Mouse (Mus musculus) v-Abl transformed pro-B cells (cell line): ENCODE results near the gene Fzd5.

Source experiments
- in situ Hi-C, 2 experiments: fragments of 400-800 bp; cut with MboI; formaldehyde crosslinking; loops; one replicate each; pipeline ENCODE4 v1.15.1; 2025; ENCODE audit not compliant: unreplicated experiment in 2 of 2

The Fzd5 gene

DNA sequence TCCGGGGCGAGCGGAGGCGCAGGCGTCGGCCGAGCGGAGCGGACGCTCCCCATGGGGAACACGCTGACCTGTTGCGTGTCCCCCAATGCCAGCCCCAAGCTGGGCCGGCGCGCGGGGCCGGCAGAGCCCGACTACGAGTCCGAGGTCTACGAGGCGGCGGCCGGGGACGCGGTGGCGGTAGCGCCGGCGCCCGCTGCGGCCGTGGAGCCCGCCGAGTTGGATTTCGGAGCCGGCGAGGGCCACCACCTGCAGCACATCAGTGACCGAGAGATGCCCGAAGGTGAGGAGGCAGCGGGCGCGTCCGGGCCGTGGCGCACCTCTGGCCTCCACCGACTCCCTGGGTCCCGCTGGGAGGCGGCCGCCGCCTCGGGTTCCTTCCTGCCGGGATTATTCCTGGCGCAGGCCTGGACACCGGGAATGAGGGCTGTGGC lies 46.4 kb downstream of the Fzd5 start:
- in situ Hi-C loops, result loop anchor here in 1 of 2 experiments (10.0 kb wide), 1 partner anchor 956 kb away; the partner anchor contains the start of genes Fastkd2 and Mdh1b

DNA sequence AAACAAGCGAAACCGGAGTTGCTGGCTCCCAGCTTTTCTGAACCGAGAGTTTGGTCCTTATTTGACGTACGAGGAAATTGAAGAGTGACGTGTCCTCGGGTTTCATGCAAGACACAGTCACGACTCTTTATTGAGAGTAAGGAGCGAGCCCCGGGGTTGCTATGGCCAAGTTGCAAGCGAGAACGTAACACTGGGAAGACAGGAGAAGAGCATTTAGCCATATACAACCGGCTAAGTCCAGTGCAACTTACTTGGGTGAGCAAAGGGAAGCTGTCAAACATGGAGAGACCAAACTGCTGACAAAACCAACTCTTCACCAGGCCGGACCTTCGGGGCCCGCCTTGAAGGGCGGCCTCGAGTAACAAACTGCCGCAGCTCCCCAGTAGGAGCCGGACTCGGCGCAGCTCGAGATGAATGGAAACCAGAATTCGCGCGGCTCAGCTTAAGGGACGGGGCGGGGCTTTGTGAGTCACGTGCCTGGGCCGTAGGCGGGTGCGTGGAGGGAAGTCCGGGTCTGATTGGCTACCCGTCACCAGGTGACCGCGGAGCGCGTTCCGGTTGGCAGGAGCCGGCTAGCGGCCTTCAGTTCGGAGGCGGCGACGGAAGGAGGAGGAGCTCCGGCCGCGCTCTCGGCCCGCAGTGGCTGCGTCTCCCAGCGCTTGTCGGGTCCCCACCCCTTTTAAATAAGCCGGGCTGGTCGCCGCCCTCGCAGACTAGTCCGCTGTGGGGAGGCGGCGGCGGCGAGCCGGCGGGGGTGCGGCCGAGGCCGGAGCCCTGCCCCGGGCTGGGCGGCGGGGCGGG lies 47.1 kb downstream of the Fzd5 start, which contains the start of gene Ccnyl1:
Gene Ccnyl1 (plus strand): TSS at position 243 of the 801 bp plus-strand sequence.
- in situ Hi-C loops, result loop anchor here in 1 of 2 experiments (10.0 kb wide), 1 partner anchor 956 kb away; the partner anchor contains the start of genes Fastkd2 and Mdh1b

DNA sequence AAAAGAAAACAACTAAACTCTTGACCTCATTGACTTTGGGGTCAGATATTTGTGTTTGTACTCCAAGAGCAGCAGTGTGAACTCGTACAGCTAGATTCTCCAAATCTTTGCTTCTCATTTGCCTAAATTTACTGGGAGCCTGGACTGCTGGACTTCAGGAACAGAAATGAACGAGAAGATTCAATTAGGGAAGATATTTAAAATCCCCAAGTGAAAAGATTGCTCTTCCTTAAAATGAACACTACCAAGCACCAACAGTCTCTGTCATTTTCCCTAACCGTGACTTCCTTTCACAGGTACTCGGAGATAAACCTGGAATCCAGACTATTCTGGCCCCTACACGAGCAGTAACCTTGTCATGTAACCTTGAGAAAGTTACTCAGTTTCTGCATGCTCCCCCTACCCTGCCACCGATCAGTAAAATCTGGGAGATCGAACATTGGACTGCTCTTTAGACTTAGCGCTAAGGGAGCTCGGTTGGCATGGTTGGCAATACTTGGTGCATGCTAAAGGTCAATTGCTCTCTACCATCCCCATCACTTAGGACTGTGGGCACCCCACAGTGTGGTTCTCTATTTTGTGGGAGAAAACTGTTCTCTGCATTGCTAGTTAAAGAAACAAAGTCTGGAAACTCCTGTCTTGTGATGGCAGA lies 47.9 kb downstream of the Fzd5 start:
- in situ Hi-C loops, result loop anchor here in 1 of 2 experiments (10.0 kb wide), 1 partner anchor 955 kb away; the partner anchor contains the start of genes Fastkd2 and Mdh1b

DNA sequence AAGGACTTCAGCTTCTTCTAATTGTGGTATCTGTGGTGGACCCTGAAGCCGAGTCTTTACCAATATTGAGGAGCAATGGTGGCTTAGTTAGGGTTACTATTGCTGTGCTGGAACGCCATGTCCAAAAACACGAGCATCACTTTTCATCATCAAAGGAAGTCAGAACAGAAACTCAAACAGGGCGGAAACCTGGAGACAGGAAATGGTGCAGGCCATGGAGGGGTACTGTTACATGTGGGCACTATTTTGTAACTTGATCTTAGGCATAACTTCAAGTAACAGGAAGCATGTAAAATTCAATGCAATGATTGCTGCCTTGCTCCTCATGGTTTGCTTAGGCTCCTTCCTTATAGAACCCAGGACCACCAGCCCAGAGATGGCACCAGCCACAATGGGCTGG lies 49.5 kb downstream of the Fzd5 start:
- in situ Hi-C loops, result no loop called here

DNA sequence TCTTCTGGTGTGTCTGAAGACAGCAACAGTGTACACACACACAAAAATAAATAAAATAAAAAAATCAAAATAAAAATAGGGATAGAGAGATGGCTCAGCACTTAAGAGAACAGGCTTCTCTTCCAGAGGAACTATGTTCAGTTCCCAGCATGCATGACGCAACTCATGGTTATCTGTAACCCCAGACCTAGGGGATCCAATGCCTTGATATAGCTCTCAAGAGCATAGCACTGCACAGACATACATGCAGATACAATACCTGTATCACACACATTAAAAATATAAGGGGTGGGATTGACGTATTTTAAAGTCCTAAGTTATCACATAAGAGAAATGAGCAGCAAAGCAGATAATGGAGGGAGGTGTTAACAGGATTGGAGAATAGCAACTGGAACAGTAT lies 53.1 kb downstream of the Fzd5 start:
- in situ Hi-C loops, result no loop called here

DNA sequence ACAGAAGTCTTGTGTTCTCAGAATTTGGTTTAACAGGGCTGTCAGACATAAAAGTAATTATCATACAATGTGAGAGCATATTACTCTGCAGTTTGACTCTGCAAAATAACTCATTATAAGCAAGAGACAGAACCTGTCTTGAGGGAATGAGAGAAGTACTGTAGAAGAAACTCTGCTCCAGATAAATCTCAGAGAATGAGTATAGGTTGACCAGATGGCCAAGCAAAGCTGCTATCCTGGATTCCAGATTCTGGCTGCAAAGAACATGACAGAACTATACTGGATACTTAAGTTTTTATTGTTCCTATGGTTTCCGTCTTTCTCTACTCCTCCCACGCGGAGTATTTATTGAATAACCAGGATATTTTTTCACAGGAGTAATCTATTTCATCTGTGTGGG lies 54.5 kb downstream of the Fzd5 start:
- in situ Hi-C loops, result no loop called here

DNA sequence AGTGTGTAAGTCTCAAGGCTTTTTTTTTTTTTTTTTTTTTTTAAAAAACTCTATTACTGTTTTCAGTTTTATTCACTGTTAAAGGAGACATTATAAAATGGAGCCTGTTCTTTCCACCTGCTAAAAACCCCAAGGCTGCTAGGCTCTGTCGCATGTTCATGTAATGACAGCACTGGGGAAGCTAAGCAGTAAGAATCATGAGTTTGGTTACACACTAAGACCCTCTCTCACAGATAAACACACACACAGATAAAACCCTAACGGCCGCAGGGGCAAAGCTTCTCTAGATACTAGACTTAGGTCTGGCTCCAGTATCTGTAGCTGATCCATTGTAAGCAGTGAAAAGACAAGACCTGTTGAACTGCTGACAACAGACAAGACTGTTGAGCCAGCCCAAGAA lies 56.1 kb downstream of the Fzd5 start:
- in situ Hi-C loops, result no loop called here
